Mouse (Mus musculus) urinary bladder, postnatal 25 days (tissue): Measurements from ENCODE around the gene Xxylt1.

ENCODE experiments used
- DNase-seq: peaks from one replicate; pipeline ENCODE4 v3.0.0; 2022; ENCODE audit warnings: low spot score

Xxylt1 gene

GRCm38 (mm10) chr16:30988225-30988624 is 93.0 kb downstream of the Xxylt1 start:
- no peak for DNase-seq

- DNase-seq: no peak
Observed at GRCm38 (mm10) chr16:30987684-30988083, 93.5 kb downstream of the Xxylt1 start.

- no peak for DNase-seq
Observed at GRCm38 (mm10) chr16:30984826-30985545, 96.2 kb downstream of the Xxylt1 start.

- DNase-seq: no peak
Observed at GRCm38 (mm10) chr16:30984101-30984500, 97.1 kb downstream of the Xxylt1 start.

GRCm38 (mm10) chr16:30983699-30984098 is 97.5 kb downstream of the Xxylt1 start:
- no peak for DNase-seq

GRCm38 (mm10) chr16:30983281-30983680 is 98.0 kb downstream of the Xxylt1 start:
- no peak for DNase-seq

GRCm38 (mm10) chr16:30981345-30981744 is 99.9 kb downstream of the Xxylt1 start:
- DNase-seq: peak; percentile 30

GRCm38 (mm10) chr16:30979905-30980304 is 101.3 kb downstream of the Xxylt1 start:
- DNase-seq: no peak

- no peak for DNase-seq
Observed at GRCm38 (mm10) chr16:30977728-30978127, 103.5 kb downstream of the Xxylt1 start.

GRCm38 (mm10) chr16:30977186-30977585 is 104.0 kb downstream of the Xxylt1 start:
- peak; percentile 90 for DNase-seq

GRCm38 (mm10) chr16:30974549-30974948 is 106.7 kb downstream of the Xxylt1 start:
- no peak for DNase-seq

GRCm38 (mm10) chr16:30973416-30973815 is 107.8 kb downstream of the Xxylt1 start:
- no peak for DNase-seq

GRCm38 (mm10) chr16:30971950-30972541 is 109.2 kb downstream of the Xxylt1 start:
- no peak for DNase-seq

- no peak for DNase-seq
Observed at GRCm38 (mm10) chr16:30969266-30970064, 111.8 kb downstream of the Xxylt1 start.

GRCm38 (mm10) chr16:30968402-30969151 is 112.7 kb downstream of the Xxylt1 start:
- DNase-seq: no peak

GRCm38 (mm10) chr16:30966684-30967083 is 114.5 kb downstream of the Xxylt1 start:
- no peak for DNase-seq

GRCm38 (mm10) chr16:30964891-30965290 is 116.3 kb downstream of the Xxylt1 start:
- DNase-seq: no peak

- DNase-seq: no peak
Observed at GRCm38 (mm10) chr16:30964411-30964810, 116.8 kb downstream of the Xxylt1 start.

- DNase-seq: no peak
Observed at GRCm38 (mm10) chr16:30962515-30962914, 118.7 kb downstream of the Xxylt1 start.

- DNase-seq: no peak
Observed at GRCm38 (mm10) chr16:30961176-30961575, 120.1 kb downstream of the Xxylt1 start.

- no peak for DNase-seq
Observed at GRCm38 (mm10) chr16:30960266-30960665, 121.0 kb downstream of the Xxylt1 start.

GRCm38 (mm10) chr16:30959692-30960091 is 121.5 kb downstream of the Xxylt1 start:
- DNase-seq: no peak
